Mouse (Mus musculus) small intestine, adult 2 months (tissue): Measurements from ENCODE around the gene Psmd6.

Experiments
- CTCF ChIP-seq: fragments of 200-500 bp; IDR thresholded peaks from 2 replicates; pipeline ENCODE4 v1.5.1; 2012; ENCODE audit warnings: low read depth, mild to moderate bottlenecking, control low read depth, inconsistent platforms, low read length, moderate library complexity, mixed read lengths; ENCODE audit not compliant: insufficient replicate concordance, insufficient read length; ENCODE audit errors: extremely low read depth
- POLR2A ChIP-seq: fragments of 200-500 bp; IDR thresholded peaks from 2 replicates; pipeline ENCODE4 v1.6.1; 2012; ENCODE audit warnings: low read depth, mild to moderate bottlenecking, control low read depth, inconsistent platforms, low read length, moderate library complexity

DNA sequence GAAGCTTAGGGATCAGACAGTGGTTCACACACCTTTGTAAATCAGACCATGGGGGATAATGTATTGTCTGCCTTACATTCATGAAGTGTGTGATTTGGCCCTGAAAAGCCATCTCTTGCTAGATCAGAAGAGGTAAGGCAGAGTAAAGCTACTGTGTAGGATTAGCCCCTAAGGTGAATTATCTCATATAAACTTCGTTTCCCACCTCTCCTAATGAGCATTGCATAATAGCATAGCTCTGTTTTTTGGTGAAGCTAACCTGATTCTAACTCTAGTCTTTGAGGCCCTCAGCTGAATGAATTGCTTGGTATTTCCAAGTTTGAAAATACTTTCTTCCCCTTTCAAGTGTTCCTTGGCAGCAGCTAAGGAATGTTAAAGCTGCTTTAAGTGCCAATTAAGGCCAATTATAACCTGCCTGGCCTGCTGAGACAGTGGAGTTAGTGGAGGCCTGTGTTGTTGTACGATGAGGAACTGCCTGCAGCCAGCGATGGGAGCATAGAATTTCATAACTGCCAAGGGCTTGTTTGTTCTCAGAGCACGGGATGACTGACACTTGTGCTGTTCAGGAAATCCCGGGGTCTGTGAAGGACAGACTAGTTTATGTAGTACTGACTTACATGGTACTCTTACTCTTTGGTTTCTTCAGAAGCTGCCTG, 56.2 kb downstream of the Psmd6 start:
- TF ChIP-seq CTCF, result no peak
- TF ChIP-seq POLR2A, result no peak
